Mouse (Mus musculus) hindbrain, embryonic 16.5 days (tissue): ENCODE data around the gene Mpig6b. TPM values are rescaled to one million over a fixed set of nuclear protein-coding genes. Genes with fewer than 3 reads are reported as not detected.

Source experiments
- ATAC-seq: fragments of 200-750 bp; cut with Nextera tagmentation; 2 replicates; pipeline ENCODE4 v1.8.0; 2017; ENCODE audit warnings: moderate TSS enrichment, moderate library complexity
- H3K27ac ChIP-seq: fragments of 300-500 bp; sonication (generic); 2 replicates; pipeline ENCODE4 v1.5.1; 2014; ENCODE audit warnings: low read depth, mild to moderate bottlenecking, control low read depth, low read length, moderate library complexity
- H3K27me3 ChIP-seq: fragments of 300-500 bp; sonication (generic); replicated peaks from 2 replicates; pipeline ENCODE4 v1.6.1; 2014; ENCODE audit warnings: low read length; ENCODE audit not compliant: control insufficient read depth, insufficient read depth
- H3K36me3 ChIP-seq: fragments of 300-500 bp; sonication (generic); 2 replicates; pipeline ENCODE4 v1.6.1; 2014; ENCODE audit warnings: mild to moderate bottlenecking, low read length, moderate library complexity, mixed read lengths; ENCODE audit not compliant: control insufficient read depth, insufficient read depth
- H3K4me1 ChIP-seq: fragments of 300-500 bp; sonication (generic); 2 replicates; pipeline ENCODE4 v1.6.1; 2014; ENCODE audit warnings: low read depth, low read length; ENCODE audit not compliant: control insufficient read depth, insufficient read depth
- H3K4me2 ChIP-seq: fragments of 300-500 bp; sonication (generic); 2 replicates; pipeline ENCODE4 v1.6.1; 2014; ENCODE audit warnings: mild to moderate bottlenecking, low read length, control low read depth, moderate library complexity
- H3K4me3 ChIP-seq: fragments of 300-500 bp; sonication (generic); 2 replicates; pipeline ENCODE4 v1.5.1; 2014; ENCODE audit warnings: mild to moderate bottlenecking, low read length, control low read depth, moderate library complexity
- H3K9ac ChIP-seq: fragments of 300-500 bp; sonication (generic); 2 replicates; pipeline ENCODE4 v1.6.1; 2014; ENCODE audit warnings: low read depth, mild to moderate bottlenecking, control low read depth, low read length, moderate library complexity
- H3K9me3 ChIP-seq: fragments of 300-500 bp; sonication (generic); 2 replicates; pipeline ENCODE4 v1.6.1; 2014; ENCODE audit warnings: mild to moderate bottlenecking, low read length, moderate library complexity; ENCODE audit not compliant: control insufficient read depth
- WGBS: fragments of 180-500 bp; shearing (Covaris S2); extraction: QIAGEN DNeasy Blood & Tissue Kit; methylation state at CpG from one replicate; pipeline ENCODE4 v1.1.7; 2014; 5-methylcytosine and 5-hydroxymethylcytosine counted together
- polyA plus RNA-seq: library from polyadenylated mRNA; unstranded; fragments of >200 nt; fragmentation: Nextera tagmentation; extraction: Ambion mirVana; gene quantifications from 2 replicates; pipeline ENCODE4 v1.2.1, GENCODE M21; 2015

The Mpig6b gene
- polyA plus RNA-seq, 1 experiment from 2014 or later: 0.13 TPM

- no peak for ATAC-seq
- H3K4me3 ChIP-seq: no peak overlapping the region
- no peak overlapping the region for H3K4me2 ChIP-seq
- WGBS: 74% methylated on average over 3 of the region's 3 CpGs
- H3K27ac ChIP-seq: no peak overlapping the region
- no peaks in the 10 kb centered on the region for H3K9me3 ChIP-seq
- H3K27me3 ChIP-seq: no peaks in the 10 kb centered on the region
- H3K9ac ChIP-seq: no peak overlapping the region
- peaks cover 14% of the 10 kb centered on the region for H3K4me1 ChIP-seq
- H3K36me3 ChIP-seq: peaks cover 15% of the 10 kb centered on the region
Measured at GRCm38 (mm10) chr17:35057090-35057489, 8.9 kb downstream of the Mpig6b start.

GRCm38 (mm10) chr17:35055691-35056495 lies 10.1 kb downstream of the Mpig6b start:
- Histone ChIP-seq H3K4me2 (no peak overlapping the region), H3K36me3 (peaks cover 8% of the 10 kb centered on the region), H3K9me3 (no peaks in the 10 kb centered on the region), H3K4me1 (peaks cover 18% of the 10 kb centered on the region), H3K27ac (no peak overlapping the region), H3K4me3 (no peak overlapping the region), H3K27me3 (no peaks in the 10 kb centered on the region), H3K9ac (no peak overlapping the region)
- 93% methylated on average over 7 of the region's 7 CpGs for WGBS
- ATAC-seq: no peak

- no peak for ATAC-seq
Measured at GRCm38 (mm10) chr17:35052271-35052798, 13.6 kb downstream of the Mpig6b start.

GRCm38 (mm10) chr17:35051156-35052086 lies 14.6 kb downstream of the Mpig6b start:
- Histone ChIP-seq H3K4me3 (peak overlapping the region; percentile 43), H3K27me3 (no peaks in the 10 kb centered on the region), H3K9ac (peak overlapping the region; percentile 68), H3K36me3 (peaks cover 6% of the 10 kb centered on the region), H3K27ac (peak overlapping the region; percentile 85), H3K4me2 (peak overlapping the region; percentile 64), H3K4me1 (peaks cover 10% of the 10 kb centered on the region), H3K9me3 (no peaks in the 10 kb centered on the region)
- 4% methylated on average over 21 of the region's 21 CpGs for WGBS
- peak; percentile 29; the same call in 1 of the 2 replicates for ATAC-seq

More at GRCm38 (mm10) chr17:35052271-35052798, 13.6 kb downstream of the Mpig6b start:
- no peaks in the 10 kb centered on the region for H3K27me3 ChIP-seq
- WGBS: 70% methylated on average over 12 of the region's 12 CpGs
- peak overlapping the region; percentile 68 for H3K9ac ChIP-seq
- H3K27ac ChIP-seq: peak overlapping the region; percentile 66
- H3K4me1 ChIP-seq: peaks cover 10% of the 10 kb centered on the region
- peak overlapping the region; percentile 64 for H3K4me2 ChIP-seq
- H3K9me3 ChIP-seq: no peaks in the 10 kb centered on the region
- H3K36me3 ChIP-seq: peaks cover 6% of the 10 kb centered on the region
- peak overlapping the region; percentile 43; the same call in 1 of the 2 replicates for H3K4me3 ChIP-seq

- Histone ChIP-seq H3K27ac (peak overlapping the region; percentile 91), H3K27me3 (no peaks in the 10 kb centered on the region), H3K9me3 (no peaks in the 10 kb centered on the region), H3K4me3 (peak overlapping the region; percentile 43), H3K36me3 (peaks cover 6% of the 10 kb centered on the region), H3K9ac (peak overlapping the region; percentile 68), H3K4me1 (peaks cover 10% of the 10 kb centered on the region), H3K4me2 (peak overlapping the region; percentile 64)
- 1% methylated on average over 27 of the region's 27 CpGs for WGBS
- ATAC-seq: no peak
Measured at GRCm38 (mm10) chr17:35050126-35050750, 15.7 kb downstream of the Mpig6b start.

GRCm38 (mm10) chr17:35049561-35050016 lies 16.4 kb downstream of the Mpig6b start, which contains the start of gene Clic1:
Gene Clic1, plus strand, starts transcription at chr17:35049966.
- H3K27ac ChIP-seq: peak within 1 kb of the TSS; percentile 91
- H3K4me1 ChIP-seq: peaks cover 10% of the 10 kb centered on the region
- peak within 1 kb of the TSS; percentile 64 for H3K4me2 ChIP-seq
- H3K36me3 ChIP-seq: peaks cover 6% of the 10 kb centered on the region
- no peak for ATAC-seq
- WGBS: 1% methylated on average over 11 of the region's 11 CpGs
- H3K9ac ChIP-seq: peak within 1 kb of the TSS; percentile 68
- H3K27me3 ChIP-seq: no peaks in the 10 kb centered on the region
- H3K4me3 ChIP-seq: peak within 1 kb of the TSS; percentile 43
- H3K9me3 ChIP-seq: no peaks in the 10 kb centered on the region

- no peak overlapping the region for H3K4me3 ChIP-seq
- H3K36me3 ChIP-seq: peaks cover 1% of the 10 kb centered on the region; the same call in 1 of the 2 replicates
- peak overlapping the region; percentile 91 for H3K27ac ChIP-seq
- WGBS: 73% methylated on average over 5 of the region's 5 CpGs
- no peaks in the 10 kb centered on the region for H3K9me3 ChIP-seq
- H3K4me2 ChIP-seq: no peak overlapping the region; the same call in 1 of the 2 replicates
- peaks cover 10% of the 10 kb centered on the region for H3K4me1 ChIP-seq
- no peaks in the 10 kb centered on the region for H3K27me3 ChIP-seq
- no peak for ATAC-seq
- H3K9ac ChIP-seq: no peak overlapping the region; the same call in 1 of the 2 replicates
Measured at GRCm38 (mm10) chr17:35048932-35049440, 17.0 kb downstream of the Mpig6b start.

- Histone ChIP-seq H3K4me2 (no peak overlapping the region), H3K27me3 (no peaks in the 10 kb centered on the region), H3K36me3 (no peaks in the 10 kb centered on the region), H3K27ac (peak overlapping the region; percentile 13; the same call in 1 of the 2 replicates), H3K9ac (no peak overlapping the region), H3K9me3 (no peaks in the 10 kb centered on the region), H3K4me3 (no peak overlapping the region), H3K4me1 (peaks cover 10% of the 10 kb centered on the region)
- ATAC-seq: no peak
- WGBS: 42% methylated on average over 11 of the region's 11 CpGs
Measured at GRCm38 (mm10) chr17:35048149-35048931, 17.6 kb downstream of the Mpig6b start.
